Mouse (Mus musculus) forebrain, postnatal 0 days (tissue): ENCODE measurements around the gene Caln1. TPM values are rescaled to one million over a fixed set of nuclear protein-coding genes. Genes with fewer than 3 reads are reported as not detected.
A peak's percentile ranks its signal among the peaks of the same experiment; 100 is the strongest.

Experiments
- ATAC-seq: fragments of 200-750 bp; cut with Nextera tagmentation; 2 replicates; pipeline ENCODE4 v1.8.0; 2017; ENCODE audit warnings: mild to moderate bottlenecking, moderate library complexity
- DNase-seq: peaks from one replicate; pipeline ENCODE4 v3.0.0-alpha.2; 2015
- H3K27ac ChIP-seq: fragments of 300-500 bp; sonication (generic); 2 replicates; pipeline ENCODE4 v1.5.1; 2014; ENCODE audit warnings: low read depth, mild to moderate bottlenecking, antibody characterized with exemption, low read length, moderate library complexity, mixed read lengths
- H3K27me3 ChIP-seq: fragments of 300-500 bp; sonication (generic); 2 replicates; pipeline ENCODE4 v1.6.1; 2014; ENCODE audit warnings: mild to moderate bottlenecking, low read length, mixed read lengths; ENCODE audit not compliant: insufficient read depth
- H3K36me3 ChIP-seq: fragments of 300-500 bp; sonication (generic); 2 replicates; pipeline ENCODE4 v1.6.1; 2014; ENCODE audit warnings: mild to moderate bottlenecking, moderate library complexity; ENCODE audit not compliant: insufficient read depth
- H3K4me1 ChIP-seq: fragments of 300-500 bp; sonication (generic); 2 replicates; pipeline ENCODE4 v1.6.1; 2014; ENCODE audit warnings: antibody characterized with exemption; ENCODE audit not compliant: insufficient read depth
- H3K4me2 ChIP-seq: fragments of 300-500 bp; sonication (generic); 2 replicates; pipeline ENCODE4 v1.6.1; 2014; ENCODE audit warnings: low read depth, mild to moderate bottlenecking, moderate library complexity
- H3K4me3 ChIP-seq: fragments of 300-500 bp; sonication (generic); 2 replicates; pipeline ENCODE4 v1.5.1; 2014; ENCODE audit warnings: low read depth, low read length, mixed read lengths
- H3K9ac ChIP-seq: fragments of 300-500 bp; sonication (generic); 2 replicates; pipeline ENCODE4 v1.6.1; 2014; ENCODE audit warnings: mild to moderate bottlenecking
- H3K9me3 ChIP-seq: fragments of 300-500 bp; sonication (generic); 2 replicates; pipeline ENCODE4 v1.6.1; 2016; ENCODE audit warnings: low read length
- CTCF ChIP-seq: sonication (generic); IDR thresholded peaks from 2 replicates; pipeline ENCODE4 v1.5.1; 2016; ENCODE audit warnings: antibody characterized with exemption, control low read depth, low read depth
- WGBS: fragments of 180-500 bp; shearing (Covaris S2); extraction: QIAGEN DNeasy Blood & Tissue Kit; methylation state at CpG from one replicate; pipeline ENCODE4 v1.1.7; 2014; 5-methylcytosine and 5-hydroxymethylcytosine counted together
- polyA plus RNA-seq: library from polyadenylated mRNA; unstranded; fragments of >200 nt; fragmentation: Nextera tagmentation; extraction: Ambion mirVana; gene quantifications from 2 replicates; pipeline ENCODE4 v1.2.1, GENCODE M21; 2015
- total RNA-seq: library from RNA; depleted of rRNA; stranded (reverse); fragments of >200 nt; gene quantifications from 2 replicates; pipeline ENCODE4 v1.2.3, GENCODE M21; 2014

The Caln1 gene
- total and polyA plus RNA-seq, 2 experiments from 2014 or later: 48.7 to 58.7 TPM

DNA sequence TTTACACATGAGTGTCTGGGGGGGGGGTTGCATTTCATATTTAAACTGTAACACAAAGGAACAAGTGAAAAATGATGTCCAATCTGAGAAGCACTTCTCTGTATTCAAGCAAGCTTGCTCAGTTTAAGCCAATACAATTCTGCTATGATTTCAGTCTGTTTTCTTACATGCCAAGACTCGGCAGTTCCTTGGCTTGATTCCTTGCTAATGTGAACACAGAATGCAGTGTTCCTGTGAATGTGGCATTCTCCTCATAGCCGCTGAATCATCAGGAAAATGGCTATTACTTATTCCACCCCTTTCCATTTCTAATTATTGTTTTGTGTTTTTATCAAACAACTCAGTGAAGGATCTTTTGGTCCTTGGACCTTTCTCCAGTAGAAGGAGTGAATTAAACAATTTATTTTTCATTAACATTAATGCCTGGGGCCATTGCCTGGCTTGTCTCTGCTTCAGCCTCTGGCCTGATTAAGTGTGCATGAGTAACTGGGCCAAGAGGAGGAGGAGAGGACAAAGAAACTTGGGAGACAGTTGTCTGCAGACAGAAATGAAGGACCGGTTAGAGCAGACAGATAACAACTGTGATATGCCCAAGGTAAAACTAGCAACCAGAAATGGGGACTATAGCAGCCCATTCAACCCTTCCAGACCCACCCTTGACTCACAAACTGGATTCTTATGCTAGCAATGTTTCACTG is 423.6 kb downstream of the Caln1 start:
- WGBS: 32% methylated on average over 3 of the region's 3 CpGs
- DNase-seq: peak; percentile 73
- H3K9me3 ChIP-seq: no peaks in the 10 kb centered on the region
- H3K4me3 ChIP-seq: no peak overlapping the region
- no peak overlapping the region for H3K9ac ChIP-seq
- H3K4me2 ChIP-seq: no peak overlapping the region
- H3K4me1 ChIP-seq: 0 out of 2 replicates have a peak, but pooled peaks cover 5% of the 10 kb centered on the region
- peak; percentile 72 for ATAC-seq
- peak overlapping the region; percentile 46 for H3K27ac ChIP-seq
- H3K27me3 ChIP-seq: no peaks in the 10 kb centered on the region
- no peak for TF ChIP-seq CTCF
- H3K36me3 ChIP-seq: no peaks in the 10 kb centered on the region

DNA sequence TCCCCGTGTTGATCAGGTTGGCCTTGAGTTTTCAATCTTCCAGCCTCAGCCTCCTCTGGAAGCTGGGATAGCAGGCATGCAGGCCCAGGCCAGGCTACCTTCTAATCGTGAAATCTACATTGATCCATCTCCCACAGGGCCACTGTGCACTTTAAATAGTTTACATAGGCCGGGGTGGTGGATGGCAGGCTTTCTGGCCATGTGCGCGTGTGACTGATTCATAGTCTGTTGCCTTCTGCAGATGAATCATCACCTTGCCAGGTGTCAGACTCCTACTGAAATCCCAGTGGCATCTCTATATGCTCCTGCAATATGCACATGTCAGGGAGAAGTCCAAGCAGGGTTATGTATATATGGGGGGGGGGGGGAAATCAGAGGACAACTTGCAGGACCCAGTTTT is 428.5 kb downstream of the Caln1 start:
- H3K9me3 ChIP-seq: no peaks in the 10 kb centered on the region
- no peak overlapping the region for H3K4me3 ChIP-seq
- H3K4me2 ChIP-seq: no peak overlapping the region
- ATAC-seq (no peak), DNase-seq (no peak)
- H3K27me3 ChIP-seq: no peaks in the 10 kb centered on the region
- H3K9ac ChIP-seq: no peak overlapping the region
- H3K27ac ChIP-seq: no peak overlapping the region
- H3K4me1 ChIP-seq: 0 out of 2 replicates have a peak, but pooled peaks cover 2% of the 10 kb centered on the region
- TF ChIP-seq CTCF: no peak
- WGBS: 83% methylated on average over 5 of the region's 5 CpGs
- H3K36me3 ChIP-seq: no peaks in the 10 kb centered on the region

DNA sequence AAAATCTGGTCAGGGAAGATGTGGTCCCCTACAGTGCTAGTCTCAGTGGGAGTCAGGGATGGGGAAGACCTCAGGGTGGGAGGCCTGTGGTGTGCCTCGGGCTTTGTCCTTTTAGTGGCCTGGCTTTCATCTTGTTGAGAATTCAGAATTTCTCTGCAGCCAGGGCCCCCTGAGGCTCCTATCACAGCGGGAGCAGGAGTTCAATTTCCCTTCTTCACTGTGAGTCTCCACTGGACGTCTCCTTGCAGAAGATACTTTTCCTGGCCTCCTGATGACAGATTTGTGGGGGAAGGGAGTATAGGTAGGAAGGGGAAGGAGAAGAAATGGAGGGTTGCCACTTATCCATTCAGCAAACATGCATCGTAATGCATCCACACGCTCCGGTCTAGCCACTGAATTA is 441.1 kb downstream of the Caln1 start:
- Histone ChIP-seq H3K36me3 (no peaks in the 10 kb centered on the region), H3K9ac (no peak overlapping the region), H3K27ac (no peak overlapping the region), H3K4me3 (no peak overlapping the region), H3K4me2 (no peak overlapping the region), H3K27me3 (no peaks in the 10 kb centered on the region), H3K4me1 (no peaks in the 10 kb centered on the region), H3K9me3 (no peaks in the 10 kb centered on the region)
- ATAC-seq (no peak), DNase-seq (no peak)
- 19% methylated on average over 6 of the region's 6 CpGs for WGBS
- no peak for TF ChIP-seq CTCF

DNA sequence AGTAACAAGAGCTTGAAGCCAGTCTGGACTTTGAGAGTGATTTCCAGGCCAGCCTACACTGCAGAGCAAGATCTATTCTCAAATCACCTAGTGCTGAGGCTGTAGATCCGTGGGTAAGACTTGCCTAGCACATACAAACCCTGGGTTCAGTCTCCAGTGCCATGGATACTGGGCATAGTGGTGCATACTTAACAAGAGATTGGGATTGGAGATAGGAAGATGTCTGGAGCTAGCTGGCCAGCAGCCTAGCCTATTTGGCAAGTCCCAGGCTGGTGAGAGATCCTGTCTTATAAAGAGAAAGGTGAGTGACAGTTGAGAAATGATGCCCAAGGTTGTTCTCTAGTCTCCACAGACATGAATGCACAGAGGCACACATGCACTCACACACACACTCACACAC is 441.6 kb downstream of the Caln1 start:
- no peaks in the 10 kb centered on the region for H3K9me3 ChIP-seq
- DNase-seq (no peak), ATAC-seq (peak; percentile 25)
- no peak overlapping the region for H3K9ac ChIP-seq
- TF ChIP-seq CTCF: no peak
- H3K4me2 ChIP-seq: no peak overlapping the region
- no peaks in the 10 kb centered on the region for H3K4me1 ChIP-seq
- H3K27ac ChIP-seq: no peak overlapping the region
- H3K36me3 ChIP-seq: no peaks in the 10 kb centered on the region
- no peaks in the 10 kb centered on the region for H3K27me3 ChIP-seq
- no peak overlapping the region for H3K4me3 ChIP-seq
- 28% methylated on average over 1 of the region's 1 CpGs for WGBS

DNA sequence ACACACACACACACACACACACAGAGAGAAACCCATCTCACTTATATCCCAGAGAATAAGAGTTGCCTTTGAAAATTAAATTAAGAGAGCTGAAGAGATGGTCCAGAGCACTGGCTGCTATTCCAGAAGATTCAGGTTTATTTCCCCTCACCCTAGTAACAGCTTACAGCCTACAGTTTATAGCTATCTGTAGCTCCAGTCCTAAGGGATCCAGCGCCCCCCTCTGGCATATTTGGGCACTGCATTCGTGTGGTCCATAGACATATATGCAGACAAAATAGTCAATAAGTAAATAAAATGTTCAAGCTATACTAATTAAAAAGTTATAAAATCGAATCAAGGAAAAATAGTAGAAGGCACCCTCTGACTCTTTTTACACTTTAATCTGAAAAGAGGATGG is 442.0 kb downstream of the Caln1 start:
- no peak overlapping the region for H3K4me3 ChIP-seq
- peak; percentile 78 for ATAC-seq
- H3K9me3 ChIP-seq: no peaks in the 10 kb centered on the region
- H3K9ac ChIP-seq: no peak overlapping the region
- no peak overlapping the region for H3K27ac ChIP-seq
- TF ChIP-seq CTCF: peak; percentile 82
- no peak overlapping the region for H3K4me2 ChIP-seq
- no peaks in the 10 kb centered on the region for H3K4me1 ChIP-seq
- peak; percentile 85 for DNase-seq
- no peaks in the 10 kb centered on the region for H3K27me3 ChIP-seq
- no peaks in the 10 kb centered on the region for H3K36me3 ChIP-seq
- WGBS: 28% methylated on average over 3 of the region's 3 CpGs

DNA sequence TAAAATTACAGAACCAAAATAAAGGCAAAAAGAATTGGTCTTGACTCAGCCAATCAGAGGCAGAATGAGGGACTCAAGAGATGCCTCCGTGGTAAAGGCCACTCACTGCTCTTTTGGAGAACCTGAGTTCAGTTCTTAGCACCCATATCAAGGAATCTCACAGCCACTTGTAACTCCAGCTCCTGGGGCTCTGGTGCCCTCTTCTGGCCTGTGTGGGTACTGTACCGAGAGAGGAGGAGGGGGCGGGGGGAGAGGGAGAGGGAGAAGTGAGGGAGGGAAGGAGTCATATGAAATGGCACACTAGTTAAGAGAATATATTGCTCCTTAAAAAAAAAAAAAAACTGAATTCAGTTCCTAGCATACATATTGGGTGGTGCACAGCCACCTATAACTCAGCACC is 442.7 kb downstream of the Caln1 start:
- Histone ChIP-seq H3K4me1 (no peaks in the 10 kb centered on the region), H3K27me3 (no peaks in the 10 kb centered on the region), H3K36me3 (no peaks in the 10 kb centered on the region), H3K9me3 (no peaks in the 10 kb centered on the region), H3K27ac (no peak overlapping the region), H3K4me2 (no peak overlapping the region), H3K9ac (no peak overlapping the region), H3K4me3 (no peak overlapping the region)
- ATAC-seq (no peak), DNase-seq (no peak)
- peak; percentile 48 for TF ChIP-seq CTCF
- 95% methylated on average over 3 of the region's 3 CpGs for WGBS

DNA sequence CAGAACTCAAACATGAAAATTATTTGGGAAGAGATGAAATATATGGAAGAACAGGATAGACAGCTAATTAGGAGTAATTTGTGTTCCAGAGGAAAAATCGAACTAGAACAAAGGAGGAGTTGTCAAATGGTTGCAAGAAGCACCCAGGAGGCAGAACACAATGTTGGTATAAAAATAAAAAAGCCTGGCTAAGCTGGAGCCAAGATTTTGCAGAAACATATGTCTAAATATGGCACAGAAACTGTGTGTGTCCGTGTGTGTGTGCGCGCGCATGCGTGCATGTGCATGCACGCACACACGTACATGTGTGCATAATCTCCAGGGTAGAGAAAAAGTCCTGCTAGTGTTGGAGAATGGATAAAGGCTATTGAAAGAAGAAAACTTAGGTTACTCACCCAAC is 443.3 kb downstream of the Caln1 start:
- ATAC-seq (0 out of 2 replicates have a peak, but pooled peaks have one; percentile 27), DNase-seq (peak; percentile 53)
- Histone ChIP-seq H3K36me3 (no peaks in the 10 kb centered on the region), H3K27me3 (no peaks in the 10 kb centered on the region), H3K27ac (no peak overlapping the region), H3K4me2 (no peak overlapping the region), H3K4me3 (no peak overlapping the region), H3K9ac (no peak overlapping the region), H3K4me1 (no peaks in the 10 kb centered on the region), H3K9me3 (no peaks in the 10 kb centered on the region)
- 72% methylated on average over 8 of the region's 8 CpGs for WGBS
- TF ChIP-seq CTCF: no peak
